Mouse (Mus musculus): ENCODE measurements around the gene Zfp287.

- TF ChIP-seq USF1 (IDR thresholded peaks at IDR 0.05; ENCODE audit: low read depth), result no peak
- no peak for TF ChIP-seq MAX (IDR thresholded peaks at IDR 0.05)
- peak; percentile 56 for TF ChIP-seq CTCF (IDR thresholded peaks at IDR 0.05; ENCODE audit: control insufficient read depth, insufficient read depth, insufficient read length)
- TF ChIP-seq MYOD1 (IDR thresholded peaks at IDR 0.05; ENCODE audit: control insufficient read depth, insufficient read length, low read depth), result no peak
- no peak for TF ChIP-seq MYOG (IDR thresholded peaks at IDR 0.05; ENCODE audit: control insufficient read depth, extremely low read depth, insufficient read length)
- no peak for TF ChIP-seq CEBPB (IDR thresholded peaks at IDR 0.05; ENCODE audit: low read depth)
- TF ChIP-seq FOSL1 (IDR thresholded peaks at IDR 0.05; ENCODE audit: insufficient read depth, low read length, poor library complexity, severe bottlenecking), result no peak
These were observed 38.2 kb downstream of the Zfp287 start for GRCm38 (mm10) chr11:62693299-62694184.
